Mouse (Mus musculus): ENCODE data around the gene Rad51b. TPM values are rescaled to one million over a fixed set of nuclear protein-coding genes. Genes with fewer than 3 reads are reported as not detected.

Rad51b gene
- polyA plus RNA-seq, 1 experiment from 2014 or later, result 1.3 TPM

- ATAC-seq (replicated peaks), result no peak
- H3K9ac ChIP-seq, result no peak overlapping the region
- WGBS, result 78% methylated on average over 1 of the region's 1 CpGs
- no peaks in the 10 kb centered on the region for H3K9me3 ChIP-seq
- no peak overlapping the region for H3K4me3 ChIP-seq
- no peaks in the 10 kb centered on the region for H3K27me3 ChIP-seq (replicated peaks)
- no peaks in the 10 kb centered on the region for H3K36me3 ChIP-seq (replicated peaks)
- peaks cover 10% of the 10 kb centered on the region; the same call in 1 of the 2 replicates for H3K4me1 ChIP-seq
- H3K27ac ChIP-seq, result no peak overlapping the region
- H3K4me2 ChIP-seq, result no peak overlapping the region
Measured at GRCm38 (mm10) chr12:79534778-79535177, 237.7 kb downstream of the Rad51b start.

- Histone ChIP-seq H3K4me2 (no peak overlapping the region), H3K9me3 (no peaks in the 10 kb centered on the region), H3K9ac (no peak overlapping the region), H3K27me3 (replicated peaks) (no peaks in the 10 kb centered on the region), H3K4me1 (0 out of 2 replicates have a peak, but pooled peaks cover 5% of the 10 kb centered on the region), H3K36me3 (replicated peaks) (no peaks in the 10 kb centered on the region), H3K27ac (no peak overlapping the region), H3K4me3 (no peak overlapping the region)
- WGBS, result 41% methylated on average over 9 of the region's 9 CpGs
- no peak for ATAC-seq (replicated peaks)
Measured at GRCm38 (mm10) chr12:79535532-79536437, 238.7 kb downstream of the Rad51b start.

- no peak for ATAC-seq (replicated peaks)
- Histone ChIP-seq H3K4me2 (no peak overlapping the region), H3K27ac (no peak overlapping the region), H3K4me3 (no peak overlapping the region), H3K9ac (no peak overlapping the region), H3K4me1 (no peaks in the 10 kb centered on the region), H3K27me3 (replicated peaks) (no peaks in the 10 kb centered on the region), H3K36me3 (replicated peaks) (no peaks in the 10 kb centered on the region), H3K9me3 (no peaks in the 10 kb centered on the region)
- WGBS, result 62% methylated on average over 5 of the region's 5 CpGs
Measured at GRCm38 (mm10) chr12:79540176-79540575, 243.1 kb downstream of the Rad51b start.

GRCm38 (mm10) chr12:79541581-79541980 is 244.5 kb downstream of the Rad51b start:
- no peaks in the 10 kb centered on the region for H3K4me1 ChIP-seq
- H3K27me3 ChIP-seq (replicated peaks), result no peaks in the 10 kb centered on the region
- no peaks in the 10 kb centered on the region for H3K36me3 ChIP-seq (replicated peaks)
- no peak overlapping the region for H3K4me3 ChIP-seq
- no peak for ATAC-seq (replicated peaks)
- H3K9ac ChIP-seq, result no peak overlapping the region
- no peak overlapping the region for H3K4me2 ChIP-seq
- no peaks in the 10 kb centered on the region for H3K9me3 ChIP-seq
- H3K27ac ChIP-seq, result no peak overlapping the region
- WGBS, result 85% methylated on average over 6 of the region's 6 CpGs

- Histone ChIP-seq H3K9ac (no peak overlapping the region), H3K27ac (no peak overlapping the region), H3K36me3 (replicated peaks) (no peaks in the 10 kb centered on the region), H3K4me2 (no peak overlapping the region), H3K27me3 (replicated peaks) (no peaks in the 10 kb centered on the region), H3K9me3 (no peaks in the 10 kb centered on the region), H3K4me3 (no peak overlapping the region), H3K4me1 (no peaks in the 10 kb centered on the region)
- 87% methylated on average over 3 of the region's 3 CpGs for WGBS
- no peak for ATAC-seq (replicated peaks)
Measured at GRCm38 (mm10) chr12:79545063-79545462, 248.0 kb downstream of the Rad51b start.

GRCm38 (mm10) chr12:79547556-79547955 is 250.5 kb downstream of the Rad51b start:
- no peak overlapping the region for H3K27ac ChIP-seq
- no peak for ATAC-seq (replicated peaks)
- no peak overlapping the region for H3K9ac ChIP-seq
- no peaks in the 10 kb centered on the region for H3K27me3 ChIP-seq (replicated peaks)
- H3K9me3 ChIP-seq, result no peaks in the 10 kb centered on the region
- 79% methylated on average over 6 of the region's 6 CpGs for WGBS
- H3K4me1 ChIP-seq, result no peaks in the 10 kb centered on the region
- no peaks in the 10 kb centered on the region for H3K36me3 ChIP-seq (replicated peaks)
- H3K4me3 ChIP-seq, result no peak overlapping the region
- H3K4me2 ChIP-seq, result no peak overlapping the region

GRCm38 (mm10) chr12:79548607-79549330 is 251.7 kb downstream of the Rad51b start:
- Histone ChIP-seq H3K9ac (no peak overlapping the region), H3K4me2 (no peak overlapping the region), H3K4me3 (no peak overlapping the region), H3K27ac (no peak overlapping the region), H3K27me3 (replicated peaks) (no peaks in the 10 kb centered on the region), H3K9me3 (no peaks in the 10 kb centered on the region), H3K4me1 (no peaks in the 10 kb centered on the region), H3K36me3 (replicated peaks) (no peaks in the 10 kb centered on the region)
- WGBS, result 78% methylated on average over 8 of the region's 8 CpGs
- no peak for ATAC-seq (replicated peaks)

GRCm38 (mm10) chr12:79550049-79550682 is 253.1 kb downstream of the Rad51b start:
- Histone ChIP-seq H3K27me3 (replicated peaks) (no peaks in the 10 kb centered on the region), H3K9me3 (no peaks in the 10 kb centered on the region), H3K4me3 (no peak overlapping the region), H3K4me1 (no peaks in the 10 kb centered on the region), H3K9ac (no peak overlapping the region), H3K4me2 (no peak overlapping the region), H3K27ac (no peak overlapping the region), H3K36me3 (replicated peaks) (no peaks in the 10 kb centered on the region)
- no peak for ATAC-seq (replicated peaks)
- 71% methylated on average over 7 of the region's 7 CpGs for WGBS

GRCm38 (mm10) chr12:79551274-79551673 is 254.2 kb downstream of the Rad51b start:
- Histone ChIP-seq H3K36me3 (replicated peaks) (no peaks in the 10 kb centered on the region), H3K9me3 (no peaks in the 10 kb centered on the region), H3K9ac (no peak overlapping the region), H3K27me3 (replicated peaks) (no peaks in the 10 kb centered on the region), H3K4me3 (no peak overlapping the region), H3K4me1 (no peaks in the 10 kb centered on the region), H3K4me2 (no peak overlapping the region), H3K27ac (no peak overlapping the region)
- WGBS, result 90% methylated on average over 1 of the region's 1 CpGs
- ATAC-seq (replicated peaks), result no peak

- no peak overlapping the region for H3K4me2 ChIP-seq
- no peaks in the 10 kb centered on the region for H3K9me3 ChIP-seq
- H3K27me3 ChIP-seq (replicated peaks), result no peaks in the 10 kb centered on the region
- H3K4me1 ChIP-seq, result no peaks in the 10 kb centered on the region
- no peaks in the 10 kb centered on the region for H3K36me3 ChIP-seq (replicated peaks)
- no peak for ATAC-seq (replicated peaks)
- no peak overlapping the region for H3K27ac ChIP-seq
- H3K9ac ChIP-seq, result no peak overlapping the region
- no peak overlapping the region for H3K4me3 ChIP-seq
Measured at GRCm38 (mm10) chr12:79553056-79553455, 256.0 kb downstream of the Rad51b start.

- WGBS, result 84% methylated on average over 5 of the region's 5 CpGs
Measured at GRCm38 (mm10) chr12:79557904-79558303, 260.8 kb downstream of the Rad51b start.

GRCm38 (mm10) chr12:79558711-79559110 is 261.6 kb downstream of the Rad51b start:
- WGBS, result 95% methylated on average over 3 of the region's 3 CpGs
- no peaks in the 10 kb centered on the region for H3K4me1 ChIP-seq
- no peaks in the 10 kb centered on the region for H3K9me3 ChIP-seq
- no peaks in the 10 kb centered on the region for H3K36me3 ChIP-seq (replicated peaks)
- no peak overlapping the region for H3K4me3 ChIP-seq
- ATAC-seq (replicated peaks), result no peak
- H3K9ac ChIP-seq, result no peak overlapping the region
- H3K27me3 ChIP-seq (replicated peaks), result no peaks in the 10 kb centered on the region
- H3K27ac ChIP-seq, result no peak overlapping the region
- no peak overlapping the region for H3K4me2 ChIP-seq

More at GRCm38 (mm10) chr12:79557904-79558303, 260.8 kb downstream of the Rad51b start:
- Histone ChIP-seq H3K4me2 (no peak overlapping the region), H3K27me3 (replicated peaks) (no peaks in the 10 kb centered on the region), H3K9me3 (no peaks in the 10 kb centered on the region), H3K4me1 (no peaks in the 10 kb centered on the region), H3K36me3 (replicated peaks) (no peaks in the 10 kb centered on the region), H3K4me3 (no peak overlapping the region), H3K9ac (no peak overlapping the region), H3K27ac (no peak overlapping the region)
- ATAC-seq (replicated peaks), result no peak

Data from midbrain, embryonic 15.5 days (tissue).